Mouse (Mus musculus) 3134 (cell line): ENCODE measurements around the gene Hacd2.

Experiments used
- DNase-seq: peaks from one replicate; pipeline ENCODE4 v3.0.0-alpha.2; 2011; ENCODE audit warnings: low spot score; ENCODE audit not compliant: insufficient read length; ENCODE audit errors: extremely low read depth

The Hacd2 gene

DNA sequence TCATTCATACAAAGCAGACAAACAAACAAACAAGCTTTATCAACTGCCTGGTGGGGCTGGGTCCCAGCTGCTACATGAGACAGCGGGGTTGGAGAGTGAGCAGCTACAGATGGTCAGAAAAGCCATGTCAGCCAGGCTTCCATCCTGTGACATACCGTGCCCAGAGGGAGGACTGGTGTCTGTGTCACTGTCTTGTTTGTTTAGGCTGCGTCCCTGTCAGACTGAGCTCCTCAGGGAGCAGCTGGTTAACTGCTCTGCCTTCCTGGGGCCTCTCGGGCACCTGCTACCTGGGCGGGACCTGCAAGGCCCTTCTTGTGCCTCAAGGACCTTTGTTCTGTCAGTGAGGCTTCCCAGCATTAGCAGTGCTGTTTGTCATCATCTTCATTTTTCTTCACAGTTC is 28.8 kb downstream of the Hacd2 start:
- DNase-seq: no peak

DNA sequence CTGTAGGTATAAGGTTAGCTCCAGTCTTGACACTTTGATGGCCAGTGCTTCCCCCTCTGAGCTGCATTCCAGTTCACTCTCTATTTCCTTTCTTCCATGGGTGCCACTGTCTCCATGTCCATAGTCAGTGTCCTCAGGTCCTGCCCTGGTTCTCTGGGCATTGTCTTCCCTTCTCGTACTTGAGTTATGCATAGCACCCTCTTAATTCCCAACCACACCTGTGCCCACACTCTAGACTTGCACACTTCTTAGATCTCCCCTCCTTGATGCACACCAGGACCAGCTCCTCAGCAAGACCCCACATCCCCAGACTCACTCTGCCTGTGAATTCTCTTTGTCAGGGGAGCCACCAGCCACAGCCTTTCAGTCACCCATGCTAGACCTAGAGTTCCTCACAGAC is 30.0 kb downstream of the Hacd2 start:
- no peak for DNase-seq

DNA sequence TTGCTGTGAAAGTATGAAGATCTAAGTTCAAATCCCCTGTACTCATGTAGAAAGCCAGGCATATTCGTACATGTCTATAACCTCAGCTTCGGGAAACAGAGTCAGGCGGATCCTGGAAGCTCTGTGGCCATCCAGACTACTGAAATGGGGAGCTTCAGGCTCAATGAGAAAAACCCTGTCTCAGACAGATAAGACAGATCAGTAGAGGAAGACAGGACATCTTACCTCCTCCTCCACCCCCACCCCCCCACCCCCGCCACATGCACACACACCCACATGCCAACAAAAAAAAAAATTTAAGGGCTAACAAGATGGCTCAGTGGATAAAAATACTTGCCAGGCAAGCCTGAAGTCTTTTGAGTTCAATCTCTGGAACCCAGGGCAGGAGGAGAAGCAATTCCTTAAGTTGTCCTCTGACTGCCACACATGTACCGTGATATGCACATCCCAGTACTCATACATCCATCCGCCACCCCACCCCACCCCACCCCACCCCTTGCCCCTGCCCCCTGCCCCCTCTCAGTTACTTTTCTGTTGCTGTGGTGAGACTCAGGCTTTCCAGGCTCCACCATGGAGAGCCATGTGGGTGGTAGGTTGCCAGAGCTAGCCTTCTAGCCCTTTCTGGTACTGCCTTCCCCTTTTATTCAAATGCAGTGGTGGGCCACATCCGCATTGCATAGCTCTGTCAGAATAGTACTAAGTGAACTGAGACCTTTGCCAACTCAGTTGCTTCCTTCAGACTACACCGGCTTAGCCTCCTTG is 32.4 kb downstream of the Hacd2 start:
- no peak for DNase-seq

DNA sequence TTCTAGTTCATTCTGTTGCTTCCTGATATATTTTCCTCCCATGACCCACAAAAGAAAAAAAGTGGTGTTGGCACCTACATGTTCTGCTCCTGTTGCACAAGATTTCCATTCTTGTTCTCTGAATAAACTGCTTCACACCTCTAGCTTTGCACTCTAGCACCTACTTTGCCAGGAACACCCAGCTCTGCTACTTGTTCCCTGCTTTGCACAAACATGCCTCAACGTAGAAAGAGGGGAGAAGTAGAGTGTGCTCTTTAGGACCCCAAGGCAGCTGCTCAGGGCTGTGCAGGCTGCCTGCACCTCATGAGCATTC is 32.9 kb downstream of the Hacd2 start:
- no peak for DNase-seq

DNA sequence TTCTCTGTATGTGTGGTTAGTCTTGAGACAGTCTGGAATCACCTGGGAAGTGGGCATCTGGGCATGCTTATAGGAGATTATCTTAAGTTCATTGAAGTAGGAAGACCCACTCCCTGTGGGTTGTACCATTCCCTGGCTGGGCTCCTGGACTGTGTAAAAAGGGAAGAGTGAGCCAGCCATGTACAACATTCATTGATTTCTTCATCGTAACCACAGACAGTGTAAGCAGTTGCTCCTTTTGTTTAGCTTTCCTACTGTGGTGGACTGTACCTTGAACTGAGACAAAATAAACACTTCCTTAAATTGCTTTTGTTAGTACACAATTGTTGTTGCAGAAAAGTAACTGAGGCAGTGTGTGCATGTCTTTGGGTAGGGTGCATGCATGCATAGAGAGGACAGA is 33.6 kb downstream of the Hacd2 start:
- DNase-seq: no peak

DNA sequence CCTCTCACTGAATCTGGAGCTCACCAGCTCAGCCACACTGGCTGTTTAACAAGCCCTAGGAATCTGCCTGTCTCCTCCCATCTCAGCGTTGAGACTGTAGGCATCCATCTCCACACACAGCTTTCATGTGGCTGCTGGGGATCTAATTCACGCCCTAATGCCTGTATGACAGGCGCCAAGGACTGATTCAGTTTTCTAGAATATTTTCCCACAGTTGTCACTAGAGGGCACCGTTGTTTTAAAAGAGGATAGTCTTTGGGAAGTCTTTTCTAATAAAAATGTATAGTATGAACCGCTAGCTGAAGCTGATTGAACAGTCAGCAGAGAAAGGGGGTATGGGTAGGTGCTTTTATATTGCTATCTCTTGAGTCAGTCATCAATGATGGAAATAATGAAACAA is 34.1 kb downstream of the Hacd2 start:
- no peak for DNase-seq

DNA sequence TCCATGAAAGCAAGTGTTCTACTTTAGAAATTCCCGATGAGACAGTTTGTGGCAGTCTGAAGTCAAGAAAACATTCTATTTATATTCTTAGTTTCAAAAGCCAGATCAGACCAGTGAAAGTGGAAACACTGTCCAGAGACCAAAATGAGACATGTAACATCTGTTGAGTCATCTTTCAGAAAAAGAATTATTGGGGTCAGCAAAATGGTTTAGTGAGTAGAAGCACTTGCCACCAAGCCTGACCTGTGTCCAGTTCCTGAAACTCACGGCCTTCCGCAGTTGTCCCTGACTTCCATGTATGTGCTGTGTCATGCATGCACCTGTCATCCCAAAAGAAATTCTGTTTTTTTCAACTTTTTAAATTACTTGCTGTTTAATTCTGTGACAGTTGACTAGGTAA is 34.6 kb downstream of the Hacd2 start:
- DNase-seq: no peak

DNA sequence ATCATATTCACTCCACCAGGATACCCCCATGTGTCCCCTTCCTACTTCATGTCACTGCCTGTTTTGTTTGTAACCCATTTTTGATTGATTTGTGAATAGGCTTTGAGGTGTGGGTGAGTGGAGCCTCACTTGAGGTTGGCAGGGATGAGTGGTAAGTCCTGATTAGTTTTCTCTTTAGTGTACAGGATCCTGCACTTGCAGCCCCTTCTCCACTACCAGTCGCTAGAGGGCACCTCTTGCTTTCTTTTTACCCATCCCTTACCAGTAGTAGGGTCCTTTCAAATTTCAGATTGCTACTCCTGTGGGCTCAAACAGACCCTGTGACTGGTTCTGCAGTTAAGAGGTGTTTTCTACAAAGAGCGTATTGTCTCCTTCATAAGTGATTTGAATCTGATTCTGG is 38.8 kb downstream of the Hacd2 start:
- no peak for DNase-seq

DNA sequence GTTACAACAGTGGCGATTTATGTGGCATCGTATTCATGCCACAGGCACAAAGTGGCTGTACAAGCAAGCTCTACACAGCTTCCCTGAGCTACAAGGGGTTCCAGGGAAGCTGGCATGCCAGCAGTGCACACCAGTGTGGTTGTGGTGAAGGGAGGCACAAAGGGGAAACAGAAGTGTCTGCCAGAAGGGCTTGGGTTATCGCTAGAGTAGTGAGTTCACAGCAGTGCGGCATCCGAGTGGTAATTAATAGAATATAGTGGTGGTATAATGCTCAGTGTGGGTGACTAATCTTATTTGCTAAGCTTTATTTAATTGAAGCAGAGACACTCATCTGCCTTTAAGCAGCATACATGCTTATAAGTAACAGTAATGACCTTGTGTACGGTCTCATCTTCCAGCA is 43.5 kb downstream of the Hacd2 start:
- no peak for DNase-seq

DNA sequence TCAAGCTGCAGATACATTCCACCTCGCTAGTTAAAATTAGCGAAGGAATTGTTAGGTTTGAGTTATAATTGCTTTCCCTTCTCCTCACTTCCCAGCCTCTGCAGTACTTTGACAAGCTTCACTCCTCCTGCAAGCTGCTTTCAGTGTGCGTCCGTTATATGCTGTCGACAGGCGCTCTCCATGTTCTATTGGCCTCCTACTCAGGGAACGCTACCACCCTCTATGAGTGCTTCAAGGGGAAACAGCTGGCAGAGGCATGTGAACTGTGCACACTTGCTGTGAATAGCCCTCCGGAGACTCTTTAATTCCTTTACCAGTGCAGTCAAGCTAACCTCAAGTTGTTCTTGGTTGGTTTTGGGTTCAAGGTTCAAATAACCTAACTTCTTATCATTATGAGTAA is 44.9 kb downstream of the Hacd2 start:
- no peak for DNase-seq

DNA sequence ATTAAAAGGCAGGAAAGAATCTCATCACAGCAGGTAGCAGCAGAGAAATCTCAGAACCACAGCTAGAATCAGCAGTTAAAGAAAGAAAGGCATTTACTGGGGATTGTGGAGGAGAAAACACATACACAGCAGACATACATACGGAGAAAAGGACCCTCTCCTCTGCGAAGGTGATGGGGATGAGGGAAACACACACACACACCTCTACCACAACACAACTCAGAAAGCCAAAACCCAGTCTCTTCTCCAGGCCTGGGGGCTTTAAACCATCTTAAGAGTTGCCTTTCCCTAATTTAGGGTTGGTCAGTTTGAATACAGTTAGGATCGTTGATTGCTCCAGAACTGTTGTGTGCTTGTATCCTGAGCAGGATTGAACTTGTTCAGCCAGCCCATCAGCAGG is 45.4 kb downstream of the Hacd2 start:
- DNase-seq: no peak

DNA sequence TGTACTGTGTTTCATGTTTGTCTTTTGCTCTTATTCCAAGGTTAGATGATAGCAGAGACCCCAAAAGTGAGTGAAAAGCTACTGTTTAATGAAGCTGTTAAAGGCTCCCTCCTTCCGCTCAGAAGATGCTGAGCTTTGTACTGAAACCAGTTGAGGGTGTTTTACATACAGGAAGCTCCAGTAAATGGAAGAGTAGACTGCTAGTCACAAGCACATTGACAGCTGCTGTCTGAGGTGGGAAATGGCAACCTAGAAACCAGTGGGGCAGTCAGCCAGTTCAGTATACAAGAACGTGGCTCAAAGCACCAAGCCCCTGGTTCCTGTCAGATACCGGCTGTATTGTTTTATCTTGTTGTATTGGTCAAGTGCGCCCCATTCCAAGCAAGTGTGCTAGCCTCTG is 46.7 kb downstream of the Hacd2 start:
- no peak for DNase-seq

DNA sequence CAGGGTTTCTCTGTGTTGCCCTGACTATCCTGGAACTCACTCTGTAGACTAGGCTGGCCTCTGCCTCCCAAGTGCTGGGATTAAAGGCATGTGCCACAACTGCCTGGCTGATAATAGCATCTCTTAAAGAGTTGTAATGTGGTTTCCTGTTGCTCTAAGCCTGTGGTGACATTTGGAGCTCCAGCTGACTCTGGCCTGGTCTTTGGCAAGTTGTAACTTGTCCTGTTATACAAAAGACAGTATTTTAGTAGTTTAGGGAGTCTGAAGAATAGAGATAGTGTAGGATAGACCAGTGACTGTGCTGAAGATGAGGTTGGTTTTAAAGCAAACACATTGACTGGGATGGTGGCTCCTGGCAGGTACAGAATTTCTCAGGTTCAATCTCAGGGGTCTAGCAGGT is 52.2 kb downstream of the Hacd2 start:
- DNase-seq: no peak

DNA sequence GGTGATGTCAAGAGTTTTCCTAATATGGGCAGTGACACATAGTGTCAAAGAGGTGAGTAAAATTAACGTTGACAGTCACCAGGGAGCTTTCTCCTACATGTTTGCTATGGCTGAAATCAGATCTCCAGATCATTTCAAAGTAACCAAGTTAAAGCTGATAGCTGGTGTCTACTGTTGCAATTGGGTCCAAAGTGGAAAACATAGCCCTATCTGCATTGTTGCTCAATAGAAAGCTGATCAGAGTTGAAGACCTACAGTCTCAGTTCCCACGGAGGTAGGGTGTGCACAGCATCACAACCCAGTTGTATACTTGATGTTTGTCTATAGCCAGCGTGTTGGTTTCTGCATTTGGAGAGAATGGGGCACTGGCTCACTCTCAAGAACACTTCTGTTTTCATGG is 53.4 kb downstream of the Hacd2 start:
- DNase-seq: no peak

DNA sequence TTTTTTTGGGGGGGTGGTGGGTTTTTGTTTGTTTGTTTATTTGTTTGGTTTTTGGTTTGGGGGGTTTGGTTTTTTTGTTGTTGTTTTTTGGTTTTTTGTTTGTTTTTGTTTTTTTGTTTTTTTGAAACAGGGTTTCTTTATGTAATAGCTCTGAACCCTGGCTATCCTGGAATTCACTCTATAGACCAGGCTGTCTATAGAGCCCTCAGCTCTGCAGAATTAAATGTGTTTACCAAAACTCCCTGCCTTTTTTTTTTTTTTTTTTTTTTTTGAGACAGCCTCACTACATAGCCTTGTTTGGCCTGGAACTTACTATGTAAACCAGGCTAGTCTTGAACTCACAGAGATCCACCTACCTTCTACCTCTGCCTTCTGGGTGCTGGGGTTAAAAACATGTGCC is 71.3 kb downstream of the Hacd2 start:
- no peak for DNase-seq

DNA sequence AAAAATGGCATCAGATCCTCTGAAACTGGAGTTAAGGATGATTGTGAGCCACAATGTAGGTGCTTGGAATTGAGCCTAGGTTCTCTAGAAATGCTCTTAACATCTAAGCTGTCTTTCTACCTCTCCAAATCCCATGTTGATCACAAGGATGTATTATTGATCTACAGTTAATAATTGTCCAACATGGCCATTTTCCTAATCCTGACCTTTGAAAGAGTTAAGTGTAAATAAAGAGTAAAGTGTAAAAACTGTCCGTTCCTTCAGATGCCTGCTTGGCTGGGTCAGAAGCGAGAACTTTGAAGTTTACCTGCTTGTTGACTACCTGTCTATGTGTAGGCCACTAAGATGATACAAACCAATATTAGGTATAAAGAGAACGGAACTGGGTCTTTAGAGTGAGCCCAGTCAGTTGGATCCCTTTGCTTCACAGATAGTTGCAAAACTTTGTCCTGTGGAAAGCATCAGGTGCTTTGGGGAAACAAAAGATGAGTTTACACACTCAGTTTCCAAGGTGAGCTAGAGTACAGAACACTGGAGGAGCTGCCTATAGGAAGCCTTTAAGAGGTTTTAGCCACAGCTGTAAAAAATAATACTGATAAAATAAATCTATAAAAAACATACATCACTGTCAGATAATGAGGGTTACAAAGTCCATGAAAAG is 75.8 kb downstream of the Hacd2 start:
- no peak for DNase-seq

DNA sequence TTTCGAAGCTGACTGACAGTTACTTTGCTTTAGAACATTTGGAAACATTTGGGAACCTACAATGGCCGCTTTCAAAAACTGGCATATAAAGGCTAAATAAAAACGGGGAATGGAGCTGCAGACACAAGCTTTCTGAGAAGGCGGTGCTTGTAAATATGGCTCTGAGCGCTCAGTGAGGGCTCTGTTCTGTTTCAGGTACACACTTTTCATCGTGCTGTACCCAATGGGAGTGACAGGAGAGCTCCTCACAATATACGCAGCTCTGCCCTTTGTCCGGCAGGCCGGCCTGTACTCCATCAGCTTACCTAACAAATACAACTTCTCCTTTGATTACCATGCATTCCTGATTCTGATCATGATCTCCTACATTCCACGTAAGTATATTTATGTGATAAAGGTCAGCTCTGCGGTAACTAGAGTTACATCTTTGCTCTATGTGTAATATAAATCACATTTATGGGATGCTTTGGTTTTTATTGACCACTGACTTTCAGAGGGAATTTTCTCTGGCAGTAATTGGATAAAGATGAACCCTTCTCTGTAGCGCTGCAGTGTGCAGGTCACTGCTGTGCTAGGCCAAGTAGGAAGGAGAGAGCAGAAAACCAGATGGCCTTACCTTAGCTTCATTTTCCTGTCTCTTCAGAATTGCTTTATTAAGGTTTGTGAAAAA is 79.7 kb downstream of the Hacd2 start:
- no peak for DNase-seq

DNA sequence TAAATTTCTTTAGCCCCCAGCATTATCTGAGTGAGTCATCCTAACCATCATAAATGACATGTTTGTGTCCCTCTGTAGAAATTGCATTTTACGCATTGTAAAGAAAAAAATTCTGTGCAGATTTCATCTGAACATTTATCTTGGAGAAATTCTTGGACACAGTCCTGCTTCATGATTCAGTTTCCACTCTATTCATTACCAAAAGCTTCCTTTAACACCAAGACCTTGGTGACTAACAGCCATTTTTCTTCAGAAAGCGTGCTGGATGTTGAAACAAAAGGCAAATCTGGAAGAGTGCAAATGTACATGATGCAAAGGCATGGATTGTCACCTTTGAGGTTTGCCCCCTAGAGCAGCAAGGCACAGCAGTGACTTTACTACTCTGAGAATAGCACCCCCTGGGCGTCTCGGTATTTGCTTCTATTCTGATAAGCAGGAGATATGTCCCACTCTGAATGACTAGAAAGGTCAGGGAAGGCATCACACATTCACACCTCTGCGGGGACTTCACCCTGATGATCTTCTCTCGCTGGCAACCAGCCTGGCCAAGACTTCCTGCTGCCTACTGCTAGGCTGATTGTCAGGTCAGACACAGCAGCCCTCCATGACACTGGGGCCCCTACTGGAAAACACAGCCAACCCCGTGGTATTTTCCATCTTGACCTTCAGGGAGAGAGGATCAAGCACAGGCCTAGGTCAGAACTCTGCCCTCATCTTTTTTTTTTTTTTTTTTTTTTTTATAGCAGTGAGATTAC is 80.8 kb downstream of the Hacd2 start:
- DNase-seq: no peak

DNA sequence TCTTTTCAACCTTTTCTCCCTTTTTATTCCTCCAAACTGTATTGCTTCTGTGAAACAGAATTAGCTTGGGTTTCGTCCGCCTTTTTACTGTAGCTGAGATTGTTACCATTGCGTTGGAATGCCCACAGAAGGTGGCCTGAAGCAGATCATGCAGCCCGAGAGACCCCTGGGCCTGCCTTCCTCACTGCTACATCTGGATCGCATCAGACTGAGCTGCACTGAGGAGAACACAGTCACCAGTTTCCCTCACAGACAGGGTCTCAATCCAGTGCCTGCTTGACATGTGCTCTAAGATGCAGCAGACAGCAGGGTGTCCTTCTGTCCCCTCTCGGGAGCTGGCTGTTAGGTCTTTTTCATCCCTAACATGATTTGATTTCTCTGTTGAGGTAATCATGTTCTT is 85.8 kb downstream of the Hacd2 start:
- no peak for DNase-seq

DNA sequence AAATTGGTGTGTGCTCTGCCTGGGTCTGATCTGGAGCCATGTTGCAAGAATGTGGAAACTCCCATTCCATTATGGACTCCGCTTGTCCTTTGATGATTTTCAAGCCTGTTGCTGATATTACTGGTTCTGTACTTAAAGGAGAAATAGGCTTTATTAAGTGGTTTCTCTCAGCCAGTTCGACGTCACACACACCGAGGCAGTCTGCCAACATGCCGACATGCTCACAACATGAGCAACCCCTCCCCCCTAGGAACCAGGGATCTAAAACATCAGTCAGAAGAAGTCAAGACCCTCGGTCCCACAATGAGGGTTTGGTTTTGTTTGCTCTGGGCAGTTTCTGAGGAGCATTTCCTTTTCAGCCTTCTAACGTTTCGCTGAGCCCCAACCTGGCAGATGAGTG is 86.9 kb downstream of the Hacd2 start:
- DNase-seq: no peak

DNA sequence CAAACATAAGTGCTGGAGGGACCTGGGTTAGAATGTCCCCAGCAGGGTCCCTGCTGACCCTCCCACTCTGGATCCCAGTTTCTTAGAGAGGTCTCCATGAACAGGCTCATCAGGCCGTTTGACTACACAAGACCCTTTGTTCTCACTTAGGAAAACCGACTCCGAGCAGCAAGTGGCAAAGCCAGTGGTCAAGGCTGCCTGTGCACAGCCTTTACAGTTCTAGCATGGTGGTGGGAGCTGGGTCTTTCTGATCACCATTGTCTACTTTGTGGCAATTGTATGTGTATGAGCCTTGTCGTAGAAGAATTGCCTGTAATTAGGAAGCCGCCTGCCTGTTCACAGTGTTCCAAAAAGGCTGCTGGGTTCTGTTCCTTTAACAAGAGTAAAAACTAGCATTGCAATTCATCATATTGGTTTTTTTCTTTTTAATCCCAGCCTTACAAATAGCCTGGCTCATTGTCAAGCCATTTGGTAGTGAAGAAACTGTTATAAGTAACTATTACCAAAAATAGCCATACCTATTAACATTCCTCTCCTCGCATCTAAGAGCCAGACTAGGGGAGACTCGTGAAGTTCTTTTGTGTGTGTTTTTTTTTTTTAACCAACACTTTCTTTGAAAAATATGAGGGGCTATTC is 87.5 kb downstream of the Hacd2 start:
- DNase-seq: no peak
